Mouse (Mus musculus): ENCODE results near the gene Tnrc6c.

DNA sequence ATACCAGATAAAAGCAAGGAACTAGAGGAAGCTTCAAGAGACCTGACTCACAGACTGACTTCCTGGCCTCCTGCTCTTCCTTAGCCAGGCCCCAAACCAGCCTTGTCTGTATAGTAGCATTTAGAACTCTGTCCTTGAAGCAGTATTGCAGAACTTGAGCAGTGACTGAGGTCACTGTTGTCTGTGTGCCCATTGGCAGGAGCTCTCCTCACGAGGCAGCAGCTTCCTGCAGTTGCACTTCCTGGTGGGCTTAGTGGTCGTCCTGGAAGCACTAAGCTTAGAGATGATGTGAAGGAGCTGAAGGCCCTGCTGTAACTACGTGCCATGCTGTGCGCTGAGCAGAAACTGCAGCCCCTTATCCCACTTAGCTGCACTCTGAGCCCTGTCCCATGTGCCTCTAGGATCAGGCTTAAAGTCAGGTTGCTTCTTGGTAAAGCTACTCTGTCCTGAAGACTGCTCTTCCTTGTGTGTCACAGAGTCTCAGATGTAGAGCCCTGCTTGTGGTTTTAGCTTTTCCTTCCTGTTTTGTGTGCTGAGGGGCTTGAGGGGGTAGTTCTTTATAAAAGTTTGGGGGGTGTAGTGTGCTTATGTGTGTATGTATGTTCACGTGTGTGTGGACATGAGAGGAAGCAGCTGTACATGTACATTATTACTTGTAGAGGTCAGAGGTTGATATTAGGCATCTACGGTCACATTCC lies 70.7 kb downstream of the Tnrc6c start:
- no peak for TF ChIP-seq CTCF (IDR thresholded peaks at IDR 0.05)
- TF ChIP-seq POLR2A (IDR thresholded peaks at IDR 0.05; ENCODE audit: insufficient read depth, low read depth, low read length), result no peak

Measured in heart, adult 2 months (tissue).